Mouse (Mus musculus) common myeloid progenitor, adult 5-6 weeks (primary cell): ENCODE measurements at regions not wholly inside any gene's neighbourhood (a gene's known extent, or its start where the extent isn't known, plus 50 kb on each side); places are given as distances from the start of the nearest gene placed in this dataset.
A peak's percentile ranks its signal among the peaks of the same experiment; 100 is the strongest.

Experiments used
- ATAC-seq: replicated peaks from 2 replicates; pipeline ENCODE4 v1.8.0; 2016; ENCODE audit warnings: low read depth, mild to moderate bottlenecking, moderate TSS enrichment, inconsistent platforms; ENCODE audit not compliant: poor library complexity, severe bottlenecking

DNA sequence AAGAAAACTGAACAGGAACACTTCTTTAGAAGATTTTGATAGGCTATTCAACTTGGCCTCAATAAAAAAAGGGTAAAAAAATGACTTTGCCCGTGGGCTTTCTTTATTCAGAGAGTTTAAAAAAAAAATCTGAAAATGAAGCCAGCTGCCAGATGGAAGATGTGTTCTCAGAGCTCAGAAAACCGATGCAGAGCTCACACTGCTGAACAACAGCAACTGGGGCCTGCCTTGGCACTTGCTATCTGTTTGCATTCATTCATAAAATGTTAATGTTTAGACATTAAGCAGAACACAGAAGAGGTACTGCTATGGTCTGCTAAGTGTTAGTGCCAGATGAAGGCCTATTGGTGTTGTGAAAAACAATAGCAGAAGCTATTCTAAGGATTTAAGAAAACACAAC is 173.8 kb upstream of the Smc2 start:
- ATAC-seq, result no peak

DNA sequence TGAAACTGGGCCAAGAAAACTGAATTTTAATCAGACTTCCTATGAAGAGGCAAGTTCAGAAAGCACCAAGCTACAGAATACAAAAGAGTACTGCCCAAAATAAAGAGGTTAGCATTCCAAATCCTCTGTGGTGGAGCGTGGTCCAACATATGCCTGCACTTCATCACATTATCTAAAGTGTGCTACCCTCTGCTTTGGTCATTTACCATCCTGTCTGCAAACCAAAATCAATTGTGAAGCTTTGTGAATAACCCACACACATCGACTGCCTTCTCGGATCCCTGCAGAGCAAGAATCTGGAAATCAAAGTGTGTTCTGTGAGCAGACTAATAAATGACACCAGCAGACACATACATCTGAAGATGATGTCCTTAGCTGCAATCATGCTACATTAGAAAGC is 156.6 kb upstream of the Smc2 start:
- no peak for ATAC-seq

DNA sequence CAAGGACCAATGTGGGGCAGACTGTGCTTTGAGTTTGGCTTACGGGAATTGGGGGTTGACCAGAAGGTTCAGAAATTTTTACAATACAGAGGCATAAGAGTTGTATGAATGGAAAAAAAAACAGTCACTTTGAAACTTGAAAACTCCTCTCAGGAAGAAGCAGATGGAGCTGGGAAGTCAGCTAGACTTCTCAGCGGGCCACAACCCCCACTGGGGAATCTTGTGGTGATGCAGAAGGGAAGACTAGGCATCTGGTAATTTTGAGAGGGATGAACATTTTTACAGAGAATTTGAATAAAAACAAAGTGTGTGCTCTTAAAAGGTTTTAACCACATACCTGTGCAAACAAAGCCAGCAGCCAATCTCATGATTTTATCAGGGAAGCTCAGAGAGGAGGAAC is 154.1 kb upstream of the Smc2 start:
- no peak for ATAC-seq

DNA sequence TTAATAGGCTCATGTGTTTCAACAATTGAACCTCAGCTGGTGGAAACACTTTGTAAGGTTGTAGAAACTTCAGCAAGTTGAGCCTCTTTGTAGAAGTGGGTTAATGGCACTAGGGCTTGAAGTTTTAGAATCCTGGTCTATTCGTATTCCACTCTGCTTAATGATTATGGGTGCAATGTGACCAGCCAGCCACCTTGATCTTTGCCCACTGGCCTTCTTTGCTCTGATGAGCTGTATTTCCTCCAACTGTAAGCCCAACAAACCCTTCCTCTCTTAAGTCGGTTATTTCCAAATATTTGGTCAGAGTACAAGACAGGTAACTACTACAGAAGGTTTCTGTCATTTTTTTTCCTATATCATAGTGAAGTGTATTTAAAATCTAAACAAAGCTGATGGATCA is 145.4 kb upstream of the Smc2 start:
- no peak for ATAC-seq

DNA sequence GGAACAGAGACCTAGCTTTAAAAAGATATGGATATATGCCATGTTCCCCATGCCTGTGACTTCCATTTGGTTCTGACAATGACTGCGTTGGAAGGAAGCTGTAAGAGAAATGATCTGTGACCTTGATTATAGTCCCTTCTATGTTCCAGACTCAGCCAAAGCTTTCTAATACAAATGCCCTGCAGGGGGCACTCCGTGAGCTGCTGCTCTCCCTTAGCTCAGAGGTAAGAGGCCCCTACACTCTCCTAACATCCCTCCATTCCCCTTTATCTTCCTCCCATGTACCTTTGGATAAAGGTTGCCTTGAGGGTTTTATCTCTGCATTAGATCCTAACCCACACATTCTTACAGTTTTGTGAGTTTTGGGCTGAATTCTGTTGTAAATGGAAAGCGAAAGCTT is 139.8 kb upstream of the Smc2 start:
- 0 out of 2 replicates have a peak, but pooled peaks have one; percentile 42 for ATAC-seq

DNA sequence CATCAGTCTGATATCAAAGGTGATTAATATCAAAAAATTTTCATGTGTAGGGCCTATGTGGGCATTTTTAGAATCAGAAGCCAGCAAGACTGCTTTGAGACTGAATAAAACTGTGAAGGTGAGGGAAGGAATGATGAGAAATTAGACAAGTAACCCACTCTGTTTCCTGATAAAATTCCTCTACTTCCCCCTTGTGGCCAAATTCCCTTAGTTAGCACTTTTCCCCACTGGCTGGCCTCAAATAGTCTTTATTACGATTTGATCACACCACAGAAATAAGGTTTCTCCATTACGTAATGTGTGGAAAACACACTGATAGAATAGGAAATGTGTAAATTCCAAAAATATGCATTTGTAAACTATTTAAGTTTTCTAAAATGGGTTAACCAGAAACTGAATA is 137.4 kb upstream of the Smc2 start:
- no peak for ATAC-seq

DNA sequence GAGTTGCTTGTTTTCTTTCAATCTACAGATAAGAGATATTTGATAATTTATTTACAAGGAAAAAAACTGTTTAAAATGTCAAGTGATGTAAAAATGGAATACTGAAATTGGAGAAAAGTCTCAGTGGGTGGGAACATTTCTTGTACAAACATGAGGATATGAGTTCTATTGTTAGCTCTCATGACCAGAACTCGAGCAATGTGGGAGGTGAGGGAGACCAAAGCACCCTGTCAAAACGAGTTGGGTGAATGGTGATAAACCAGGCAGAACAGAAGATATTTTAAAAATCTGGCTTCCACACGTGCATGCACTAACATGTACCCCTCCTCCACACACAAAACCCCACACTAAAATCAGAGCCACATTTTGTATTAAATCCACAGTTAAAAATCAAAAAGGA is 114.7 kb upstream of the Smc2 start:
- no peak for ATAC-seq

DNA sequence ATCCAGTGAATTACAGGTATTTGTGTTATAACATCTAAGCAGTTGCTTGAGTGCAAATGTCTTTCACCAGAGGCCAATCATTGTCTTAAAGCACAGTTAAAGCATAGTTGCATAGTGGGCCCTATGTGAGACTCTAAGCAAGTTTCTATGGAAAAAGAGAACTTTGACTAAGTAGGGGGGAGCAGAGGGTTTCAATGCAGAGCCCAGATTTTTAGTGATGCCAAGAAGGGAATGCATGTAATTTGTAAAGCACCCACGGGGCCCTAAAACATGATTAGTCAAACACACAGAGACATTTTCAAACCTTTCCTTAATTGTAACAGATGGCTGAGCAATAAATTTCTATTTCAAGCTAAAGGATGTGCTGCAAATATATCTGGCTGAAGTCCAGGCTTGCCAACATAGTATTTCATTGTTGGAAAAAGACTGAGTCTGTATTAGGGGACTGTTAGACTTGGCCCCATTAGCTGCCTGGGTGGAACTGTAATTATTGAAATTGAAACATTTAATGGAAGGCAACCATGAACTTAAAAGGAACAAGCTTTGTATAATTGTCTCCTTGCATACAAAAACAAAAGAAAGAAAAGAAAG is 107.6 kb upstream of the Smc2 start:
- no peak for ATAC-seq

DNA sequence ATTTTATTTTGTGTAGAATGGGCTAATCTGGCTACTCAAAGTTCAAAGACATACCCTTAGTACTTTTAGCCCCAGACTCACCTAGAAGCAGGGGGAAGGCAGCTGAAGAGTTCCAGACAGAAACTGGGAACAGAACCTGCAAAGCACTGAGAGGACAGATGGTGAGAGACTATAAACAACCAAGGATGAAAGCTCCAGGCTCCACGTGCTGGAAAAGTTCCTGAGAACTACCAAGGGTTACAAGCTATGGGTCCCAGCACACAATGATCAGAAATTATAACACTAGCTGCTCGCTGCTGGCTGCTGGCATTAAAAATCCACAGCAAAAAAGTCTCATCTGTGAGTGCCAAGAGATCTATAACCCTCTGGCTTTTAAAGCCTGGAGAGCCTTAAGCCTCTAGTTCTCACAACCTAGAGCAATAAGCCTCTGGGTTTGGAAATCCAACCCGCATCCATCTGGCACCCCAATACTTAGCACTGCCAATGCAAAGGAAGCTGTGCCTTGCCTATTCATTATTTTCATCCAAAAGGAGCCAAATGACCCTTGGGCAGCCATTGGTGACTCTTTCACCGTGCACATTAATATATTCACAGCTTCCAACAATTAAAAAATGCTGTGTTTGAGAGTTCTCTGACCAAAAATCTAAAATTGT is 102.6 kb upstream of the Smc2 start:
- no peak for ATAC-seq

DNA sequence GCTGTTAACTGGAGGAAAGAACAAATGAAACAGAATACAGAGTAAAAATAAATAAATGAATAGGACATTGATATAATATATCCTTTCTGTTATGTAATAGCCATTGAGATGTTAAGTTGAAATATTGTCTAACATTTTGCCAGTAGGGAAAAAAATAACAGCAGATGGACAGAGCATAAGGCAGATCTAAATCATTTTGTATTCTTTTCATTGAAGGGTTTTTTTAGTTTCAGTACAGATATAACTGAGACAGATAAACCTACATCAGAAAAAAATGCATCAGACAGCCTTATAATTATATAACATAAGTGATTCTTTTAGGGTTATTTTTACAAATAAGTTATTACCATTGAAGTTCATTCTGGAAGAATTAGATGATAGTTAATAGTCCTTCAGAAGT is 97.8 kb upstream of the Smc2 start:
- no peak for ATAC-seq

DNA sequence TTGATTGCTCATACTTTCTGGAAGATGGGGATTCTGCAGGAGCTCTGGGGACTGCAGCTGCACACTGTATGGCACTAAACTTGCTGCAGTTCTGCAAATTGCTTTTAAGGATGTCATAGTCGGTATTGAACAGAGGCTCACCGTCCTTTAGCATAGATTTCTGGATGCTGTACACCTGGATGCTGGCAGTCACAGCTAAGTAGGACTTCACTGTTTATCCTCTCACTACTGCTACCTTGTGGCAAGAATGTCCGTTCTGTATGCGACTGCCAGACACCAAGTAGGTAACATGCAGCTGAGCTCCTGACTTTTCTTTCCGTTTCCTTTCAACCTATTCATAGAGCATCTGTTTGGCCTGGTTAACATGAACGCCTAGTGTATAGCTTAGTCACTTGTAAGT is 77.3 kb upstream of the Smc2 start:
- no peak for ATAC-seq

DNA sequence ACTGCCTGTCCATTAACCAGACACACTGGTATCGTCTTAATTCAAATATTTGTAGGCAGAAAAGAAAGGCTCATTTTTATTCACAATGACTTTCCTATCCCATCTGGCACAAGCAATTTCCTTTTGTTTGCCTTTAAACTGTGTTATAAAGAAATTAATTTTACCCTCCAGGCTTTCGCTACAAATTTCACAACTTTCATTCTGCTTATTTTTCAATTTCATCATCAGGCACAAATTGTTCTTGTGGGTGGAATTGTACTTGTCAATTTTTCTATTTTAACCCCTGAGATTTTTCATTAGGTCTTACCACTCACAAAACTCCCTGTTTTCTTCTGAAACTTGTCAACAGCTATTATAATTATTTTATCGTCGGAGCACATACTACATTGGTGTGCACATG is 73.2 kb upstream of the Smc2 start:
- ATAC-seq, result no peak

DNA sequence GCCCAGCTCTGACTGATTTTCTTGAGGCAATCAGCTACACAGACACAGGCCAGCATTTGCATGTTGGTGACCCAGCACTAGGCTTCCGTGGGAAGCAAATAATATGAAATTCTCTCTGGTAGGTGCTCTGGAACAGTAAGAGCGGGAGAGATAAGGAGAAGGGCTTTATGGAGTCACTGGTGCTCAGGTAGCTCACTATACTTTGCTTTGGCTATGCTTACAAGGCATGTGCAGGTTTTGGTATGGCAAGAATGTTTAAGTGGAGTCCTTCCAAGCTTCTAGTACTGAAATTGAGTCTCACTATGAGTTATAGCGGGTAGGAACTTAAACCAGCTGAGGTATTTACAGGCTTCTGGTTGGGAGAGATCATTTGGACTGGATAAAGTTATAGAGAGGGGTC is 70.5 kb upstream of the Smc2 start:
- ATAC-seq, result no peak
